Mouse (Mus musculus) thymus, adult 2 months (tissue): ENCODE measurements at regions not wholly inside any gene's neighbourhood (a gene's known extent, or its start where the extent isn't known, plus 50 kb on each side); places are given as distances from the start of the nearest gene placed in this dataset.
"Not testable (repeated sequence)": the region's sequence is repeated elsewhere in the genome, so short reads cannot be mapped to it uniquely, and the experiment has no call there.

Experiments
- DNase-seq: peaks from one replicate; pipeline ENCODE4 v3.0.0; 2021
- H3K27ac ChIP-seq: fragments of 200-500 bp; 2 replicates; pipeline ENCODE4 v1.5.1; 2012; ENCODE audit warnings: low read length, control low read depth; ENCODE audit not compliant: control insufficient read depth, insufficient read depth
- H3K27me3 ChIP-seq: fragments of 200-500 bp; 2 replicates; pipeline ENCODE4 v1.6.1; 2012; ENCODE audit warnings: mild to moderate bottlenecking, low read length, moderate library complexity, mixed read lengths; ENCODE audit not compliant: control insufficient read depth, insufficient read depth
- H3K36me3 ChIP-seq: fragments of 200-500 bp; 2 replicates; pipeline ENCODE4 v1.6.1; 2012; ENCODE audit warnings: mild to moderate bottlenecking, low read length, moderate library complexity; ENCODE audit not compliant: control insufficient read depth, insufficient read depth
- H3K4me1 ChIP-seq: fragments of 200-500 bp; replicated peaks from 2 replicates; pipeline ENCODE4 v1.6.1; 2012; ENCODE audit warnings: low read length; ENCODE audit not compliant: control insufficient read depth, insufficient read depth
- H3K4me3 ChIP-seq: fragments of 200-500 bp; 2 replicates; pipeline ENCODE4 v1.5.1; 2012; ENCODE audit warnings: mild to moderate bottlenecking, low read length, control low read depth, moderate library complexity; ENCODE audit not compliant: control insufficient read depth, insufficient read depth
- WGBS: fragments of 180-500 bp; shearing (Covaris S2); methylation state at CpG from one replicate; pipeline ENCODE4 v1.1.7; 2018; 5-methylcytosine and 5-hydroxymethylcytosine counted together

DNA sequence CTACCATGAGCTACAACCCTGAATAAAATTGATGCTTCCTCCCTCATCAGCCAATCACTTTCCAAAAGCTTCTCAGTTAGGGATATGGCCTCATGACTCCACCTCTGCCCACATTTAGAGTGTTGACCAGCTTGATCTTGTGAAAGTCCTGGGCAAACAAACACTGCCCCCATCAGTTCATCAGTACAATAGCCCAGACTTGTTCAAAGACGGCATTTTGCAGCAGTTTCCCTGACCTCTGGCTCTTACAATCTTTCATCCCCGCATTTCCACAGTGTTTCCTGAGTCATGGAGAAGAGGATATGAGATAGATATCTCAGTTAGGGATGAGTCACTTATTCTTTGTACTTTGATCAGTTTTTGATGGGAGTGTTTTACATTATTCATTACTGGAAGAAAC, 203.5 kb upstream of the Asrgl1 start:
- H3K27me3 ChIP-seq, H3K36me3 ChIP-seq, H3K4me3 ChIP-seq, H3K27ac ChIP-seq, H3K4me1 ChIP-seq, DNase-seq: not testable (repeated sequence)
- WGBS: 68% methylated on average over 2 of the region's 2 CpGs

DNA sequence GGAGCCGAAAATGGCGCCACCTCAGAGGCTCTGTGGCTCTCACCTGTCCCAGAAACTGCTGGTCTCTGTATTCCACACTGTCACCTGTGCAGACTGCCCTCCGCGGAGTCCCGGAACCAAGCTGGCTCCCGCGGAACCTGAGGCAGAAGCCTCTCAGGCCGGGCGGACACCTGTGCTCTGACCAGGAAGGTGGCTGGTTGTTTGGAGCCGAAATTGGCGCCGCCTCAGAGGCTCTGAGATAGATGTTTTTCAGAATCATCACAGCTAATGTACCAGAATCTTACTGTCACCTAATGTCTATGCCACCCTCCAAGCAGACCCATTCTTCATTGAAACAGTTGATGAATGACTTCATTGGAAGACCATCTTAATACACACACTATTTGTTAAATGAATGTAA, 202.0 kb upstream of the Asrgl1 start:
- H3K4me3 ChIP-seq, H3K27me3 ChIP-seq, H3K4me1 ChIP-seq, H3K27ac ChIP-seq, DNase-seq, H3K36me3 ChIP-seq: not testable (repeated sequence)
- 96% methylated on average over 12 of the region's 12 CpGs for WGBS

DNA sequence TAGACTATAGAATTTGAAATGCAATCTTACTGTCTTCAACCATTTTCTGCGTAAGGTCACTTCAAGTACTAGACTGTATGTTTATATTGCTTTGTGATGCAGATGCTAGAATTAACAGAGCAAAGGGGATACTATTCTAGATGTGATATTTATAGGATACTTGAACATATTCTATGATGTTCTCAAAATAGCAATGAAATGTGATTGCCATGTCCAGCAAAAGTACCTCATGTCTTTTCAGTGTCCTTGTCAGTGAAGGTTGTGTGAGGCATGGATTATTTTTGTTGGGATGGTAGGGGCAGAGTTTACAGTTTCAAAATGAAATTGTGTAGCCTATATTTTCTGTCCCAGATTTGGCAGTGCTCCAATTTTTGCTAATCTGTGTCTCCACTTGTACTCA, 182.5 kb upstream of the Asrgl1 start:
- H3K27ac ChIP-seq, H3K4me1 ChIP-seq, DNase-seq, H3K27me3 ChIP-seq, H3K36me3 ChIP-seq, H3K4me3 ChIP-seq: not testable (repeated sequence)
- WGBS: 100% methylated on average over 1 of the region's 1 CpGs

DNA sequence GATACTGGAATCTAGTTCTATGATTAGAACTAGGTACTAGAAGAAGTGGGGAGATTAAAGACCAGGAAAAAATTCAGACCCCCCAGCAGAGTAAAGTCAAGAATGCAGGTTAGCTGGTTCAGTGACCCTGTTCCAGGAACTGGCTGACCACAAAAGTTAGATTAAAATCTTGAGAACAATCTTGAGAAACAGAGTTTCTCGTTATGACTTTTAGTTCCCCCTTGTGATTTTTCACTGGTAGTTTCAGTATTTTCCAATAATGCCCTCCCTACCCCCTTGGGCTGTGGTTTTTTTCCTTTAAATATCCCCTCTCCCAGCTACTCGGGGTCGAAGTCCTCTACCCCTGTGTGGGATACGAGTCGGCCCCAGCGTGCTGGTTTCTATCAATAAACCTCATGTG, 180.7 kb upstream of the Asrgl1 start:
- 81% methylated on average over 6 of the region's 6 CpGs for WGBS
- not testable (repeated sequence) for H3K4me1 ChIP-seq, H3K27ac ChIP-seq, H3K36me3 ChIP-seq, DNase-seq, H3K4me3 ChIP-seq, H3K27me3 ChIP-seq

DNA sequence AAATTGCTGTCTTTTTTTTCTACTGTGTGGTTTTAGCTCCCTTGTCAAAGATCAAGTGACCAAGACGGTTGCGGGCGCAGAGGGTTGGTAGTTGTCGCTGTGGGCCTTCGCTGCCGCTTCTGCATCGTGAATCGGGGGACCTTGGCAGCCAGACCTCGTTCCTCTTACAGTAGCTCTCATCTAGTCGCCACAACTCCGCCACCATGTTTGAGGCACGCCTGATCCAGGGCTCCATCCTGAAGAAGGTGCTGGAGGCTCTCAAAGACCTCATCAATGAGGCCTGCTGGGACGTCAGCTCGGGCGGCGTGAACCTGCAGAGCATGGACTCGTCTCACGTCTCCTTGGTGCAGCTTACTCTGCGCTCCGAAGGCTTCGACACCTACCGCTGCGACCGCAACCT, 147.7 kb upstream of the Asrgl1 start:
- H3K4me1 ChIP-seq, H3K27me3 ChIP-seq, H3K4me3 ChIP-seq, H3K36me3 ChIP-seq, H3K27ac ChIP-seq: not testable (repeated sequence)
- peak; percentile 10 for DNase-seq
- WGBS: 90% methylated on average over 24 of the region's 24 CpGs

DNA sequence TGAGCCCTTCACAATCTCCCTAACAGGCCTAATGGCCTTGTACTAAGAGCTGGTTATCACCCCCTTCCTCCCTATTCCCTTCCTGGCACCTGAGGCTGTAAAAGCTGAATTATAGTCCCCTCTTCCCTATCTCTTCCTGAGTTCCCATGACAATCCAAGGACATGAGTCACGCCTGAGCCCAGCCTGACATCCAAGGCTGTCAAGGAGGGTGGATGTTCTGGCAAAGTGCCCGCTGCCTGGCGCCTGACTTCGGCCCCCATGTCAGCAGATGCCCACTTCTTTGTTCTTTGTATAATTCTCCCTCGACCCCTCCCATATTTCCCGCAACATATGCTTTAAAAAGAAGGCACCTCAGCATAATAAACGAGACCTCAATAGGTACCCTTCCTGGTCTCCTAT, 99.2 kb upstream of the Asrgl1 start:
- H3K4me1 ChIP-seq, H3K27ac ChIP-seq, DNase-seq, H3K27me3 ChIP-seq, H3K36me3 ChIP-seq, H3K4me3 ChIP-seq: not testable (repeated sequence)
- 77% methylated on average over 7 of the region's 7 CpGs for WGBS
